Mouse (Mus musculus) hindbrain, embryonic 15.5 days (tissue): ENCODE data around the gene Mtrf1. TPM values are rescaled to one million over a fixed set of nuclear protein-coding genes. Genes with fewer than 3 reads are reported as not detected.
"Not testable (repeated sequence)": the region's sequence is repeated elsewhere in the genome, so short reads cannot be mapped to it uniquely, and the experiment has no call there.

Experiments
- ATAC-seq: fragments of 200-750 bp; cut with Nextera tagmentation; 2 replicates; pipeline ENCODE4 v1.8.0; 2017; ENCODE audit warnings: low read depth, moderate number of reproducible peaks, moderate TSS enrichment; ENCODE audit not compliant: low FRiP score
- H3K27ac ChIP-seq: fragments of 300-500 bp; sonication (generic); replicated peaks from 2 replicates; pipeline ENCODE4 v1.5.1; 2015; ENCODE audit warnings: mild to moderate bottlenecking, inconsistent platforms
- H3K27me3 ChIP-seq: fragments of 300-500 bp; sonication (generic); 2 replicates; pipeline ENCODE4 v1.6.1; 2015; ENCODE audit warnings: control low read depth, inconsistent platforms
- H3K36me3 ChIP-seq: fragments of 300-500 bp; sonication (generic); 2 replicates; pipeline ENCODE4 v1.6.1; 2015; ENCODE audit warnings: control low read depth, inconsistent platforms
- H3K4me1 ChIP-seq: fragments of 300-500 bp; sonication (generic); replicated peaks from 2 replicates; pipeline ENCODE4 v1.6.1; 2015; ENCODE audit warnings: control low read depth, inconsistent platforms
- H3K4me2 ChIP-seq: fragments of 300-500 bp; sonication (generic); 2 replicates; pipeline ENCODE4 v1.6.1; 2015; ENCODE audit warnings: moderate library complexity, mild to moderate bottlenecking, inconsistent platforms
- H3K4me3 ChIP-seq: fragments of 300-500 bp; sonication (generic); 2 replicates; pipeline ENCODE4 v1.5.1; 2015; ENCODE audit warnings: mild to moderate bottlenecking, inconsistent platforms
- H3K9ac ChIP-seq: fragments of 300-500 bp; sonication (generic); 2 replicates; pipeline ENCODE4 v1.6.1; 2015; ENCODE audit warnings: inconsistent platforms
- H3K9me3 ChIP-seq: fragments of 300-500 bp; sonication (generic); 2 replicates; pipeline ENCODE4 v1.6.1; 2016; ENCODE audit warnings: control low read depth, inconsistent platforms
- WGBS: fragments of 180-500 bp; shearing (Covaris S2); methylation state at CpG from one replicate; pipeline ENCODE4 v1.1.7; 2015; 5-methylcytosine and 5-hydroxymethylcytosine counted together
- polyA plus RNA-seq: library from polyadenylated mRNA; unstranded; fragments of >200 nt; fragmentation: Nextera tagmentation; extraction: Ambion mirVana; gene quantifications from 2 replicates; pipeline ENCODE4 v1.2.1, GENCODE M21; 2015

The Mtrf1 gene
- polyA plus RNA-seq, 1 experiment from 2014 or later, result 10.9 TPM

DNA sequence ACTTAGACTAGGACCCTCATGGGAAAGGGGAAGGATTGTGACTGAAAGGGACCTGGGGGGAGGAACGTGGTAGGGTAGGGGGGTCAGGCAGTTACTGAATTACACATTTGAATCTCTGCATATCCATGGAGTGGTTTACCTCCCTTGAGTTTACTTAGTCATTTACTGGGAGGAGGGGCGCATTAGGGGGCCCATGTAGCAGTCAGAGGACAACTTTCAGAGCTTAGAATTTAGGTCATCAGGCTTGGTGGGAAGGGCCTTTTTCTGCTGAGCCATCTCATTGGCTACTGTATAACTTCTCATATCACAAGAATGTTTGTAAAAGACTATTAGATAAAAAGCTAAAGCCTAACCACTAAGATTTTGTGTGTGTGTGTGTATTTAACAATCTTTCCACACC lies 13.1 kb downstream of the Mtrf1 start:
- H3K4me2 ChIP-seq, result no peak overlapping the region
- no peak overlapping the region for H3K27ac ChIP-seq
- peaks cover 9% of the 10 kb centered on the region for H3K36me3 ChIP-seq
- H3K9ac ChIP-seq, result no peak overlapping the region
- no peak overlapping the region for H3K4me3 ChIP-seq
- no peak for ATAC-seq
- no peaks in the 10 kb centered on the region for H3K9me3 ChIP-seq
- no peaks in the 10 kb centered on the region for H3K4me1 ChIP-seq
- H3K27me3 ChIP-seq, result no peaks in the 10 kb centered on the region
- WGBS, result 84% methylated on average over 2 of the region's 2 CpGs

- no peaks in the 10 kb centered on the region for H3K9me3 ChIP-seq
- peaks cover 12% of the 10 kb centered on the region for H3K36me3 ChIP-seq
- H3K4me3 ChIP-seq, result no peak overlapping the region
- H3K27ac ChIP-seq, result no peak overlapping the region
- H3K27me3 ChIP-seq, result no peaks in the 10 kb centered on the region
- no peaks in the 10 kb centered on the region for H3K4me1 ChIP-seq
- no peak for ATAC-seq
- WGBS, result 89% methylated on average over 6 of the region's 6 CpGs
- no peak overlapping the region for H3K9ac ChIP-seq
- no peak overlapping the region for H3K4me2 ChIP-seq
Measured at GRCm38 (mm10) chr14:79413121-79413520, 15.5 kb downstream of the Mtrf1 start.

DNA sequence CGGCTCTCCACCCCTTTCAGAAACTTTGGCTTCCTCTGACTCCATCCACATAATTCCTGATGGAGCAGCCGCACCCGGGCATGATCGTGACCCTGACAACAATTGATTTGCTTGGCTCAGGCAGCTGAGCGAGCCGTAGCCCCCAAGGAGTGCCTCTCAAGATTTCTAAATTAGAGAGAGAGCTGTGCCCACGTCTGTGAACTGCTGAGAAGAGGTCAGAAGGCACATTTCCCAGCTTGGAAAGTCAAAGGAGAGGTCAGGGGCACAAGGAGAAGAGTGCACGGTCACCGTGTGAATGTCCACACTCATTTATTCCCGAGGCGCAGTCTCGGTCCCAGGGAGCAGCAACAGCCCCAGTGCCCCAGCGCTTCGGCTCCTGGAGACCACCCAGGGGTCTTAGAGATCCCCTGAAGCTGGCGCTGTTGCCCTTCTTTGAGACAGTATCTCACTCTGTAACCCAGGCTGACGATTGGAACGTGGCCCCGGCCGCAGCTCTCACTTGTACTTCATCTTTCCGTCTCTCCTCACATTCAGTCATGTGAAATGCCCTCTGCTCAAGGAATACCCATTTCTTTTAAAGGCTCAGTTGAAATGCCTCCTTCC lies 22.6 kb downstream of the Mtrf1 start:
- WGBS, result 21% methylated on average over 20 of the region's 20 CpGs
- Histone ChIP-seq H3K4me2 (peak overlapping the region; percentile 26; the same call in 1 of the 2 replicates), H3K9me3 (no peaks in the 10 kb centered on the region), H3K27me3 (no peaks in the 10 kb centered on the region), H3K4me1 (no peaks in the 10 kb centered on the region), H3K4me3 (no peak overlapping the region), H3K9ac (no peak overlapping the region), H3K36me3 (peaks cover 10% of the 10 kb centered on the region; the same call in 1 of the 2 replicates), H3K27ac (no peak overlapping the region)
- peak; percentile 27; the same call in 1 of the 2 replicates for ATAC-seq

DNA sequence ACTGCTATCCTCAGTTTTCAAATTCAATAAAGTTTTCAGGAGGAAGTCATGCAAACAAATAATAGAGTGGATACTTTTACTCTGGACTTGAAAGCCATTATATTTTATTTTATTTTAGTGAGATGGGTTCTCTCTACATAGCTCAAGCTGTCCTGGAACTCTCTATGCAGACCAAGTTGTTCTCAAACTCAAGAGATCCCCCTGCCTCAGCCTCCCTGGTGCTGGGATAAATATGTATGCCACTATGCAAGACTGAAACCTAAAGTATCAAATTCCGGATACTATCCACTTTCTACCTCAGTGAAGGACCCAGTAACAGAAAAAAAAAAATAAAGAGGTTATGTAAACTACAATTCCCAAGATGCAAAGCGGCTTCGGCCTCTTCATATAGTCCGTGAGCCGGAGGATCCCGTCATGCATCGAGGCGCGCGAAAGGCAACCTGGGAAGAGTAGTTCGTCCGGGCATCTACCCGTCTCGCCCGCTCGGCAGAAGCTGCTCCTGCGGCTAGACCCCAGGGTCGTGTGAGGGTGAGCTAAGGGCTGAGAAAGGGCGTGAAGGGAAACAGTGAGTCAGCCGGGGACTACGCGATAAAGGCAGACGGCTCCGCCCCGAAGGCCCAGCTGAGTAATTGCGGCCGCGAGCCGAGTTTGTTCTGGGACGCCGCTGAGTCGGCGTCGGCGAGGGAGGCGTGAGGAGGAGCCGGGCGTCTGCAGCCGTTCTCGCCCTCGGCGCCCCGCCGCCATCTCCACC lies 28.6 kb downstream of the Mtrf1 start, which contains the start of gene Kbtbd7:
Gene Kbtbd7, plus strand, starts transcription at position 533 of the 751 bp plus-strand sequence.
- Histone ChIP-seq H3K9me3 (no peaks in the 10 kb centered on the region), H3K9ac (peak within 1 kb of the TSS; percentile 63), H3K27ac (peak within 1 kb of the TSS; percentile 87), H3K4me2 (peak within 1 kb of the TSS; percentile 56), H3K36me3 (peaks cover 14% of the 10 kb centered on the region), H3K27me3 (no peaks in the 10 kb centered on the region), H3K4me1 (peaks cover 6% of the 10 kb centered on the region; the same call in 1 of the 2 replicates), H3K4me3 (peak within 1 kb of the TSS; percentile 74)
- ATAC-seq, result peak; percentile 98
- under 1% methylated on average over 44 of the region's 44 CpGs for WGBS

- not testable (repeated sequence) for H3K9me3 ChIP-seq, H3K4me1 ChIP-seq, H3K27me3 ChIP-seq
- H3K27ac ChIP-seq, result peak overlapping the region; percentile 87
- H3K4me3 ChIP-seq, result peak overlapping the region; percentile 74
- peak overlapping the region; percentile 63 for H3K9ac ChIP-seq
- H3K4me2 ChIP-seq, result peak overlapping the region; percentile 56
- 38% methylated on average over 14 of the region's 59 CpGs for WGBS
- peak; percentile 47 for ATAC-seq
- H3K36me3 ChIP-seq, result peaks cover 15% of the 10 kb centered on the region
Measured at GRCm38 (mm10) chr14:79426730-79427365, 29.3 kb downstream of the Mtrf1 start.

- no peak for ATAC-seq
- Histone ChIP-seq H3K4me1 (no peaks in the 10 kb centered on the region), H3K4me2 (no peak overlapping the region), H3K27ac (no peak overlapping the region), H3K4me3 (no peak overlapping the region), H3K9ac (no peak overlapping the region), H3K9me3 (no peaks in the 10 kb centered on the region), H3K27me3 (no peaks in the 10 kb centered on the region), H3K36me3 (0 out of 2 replicates have a peak, but pooled peaks cover 2% of the 10 kb centered on the region)
- WGBS, result 89% methylated on average over 1 of the region's 1 CpGs
Measured at GRCm38 (mm10) chr14:79434068-79434467, 36.5 kb downstream of the Mtrf1 start.

DNA sequence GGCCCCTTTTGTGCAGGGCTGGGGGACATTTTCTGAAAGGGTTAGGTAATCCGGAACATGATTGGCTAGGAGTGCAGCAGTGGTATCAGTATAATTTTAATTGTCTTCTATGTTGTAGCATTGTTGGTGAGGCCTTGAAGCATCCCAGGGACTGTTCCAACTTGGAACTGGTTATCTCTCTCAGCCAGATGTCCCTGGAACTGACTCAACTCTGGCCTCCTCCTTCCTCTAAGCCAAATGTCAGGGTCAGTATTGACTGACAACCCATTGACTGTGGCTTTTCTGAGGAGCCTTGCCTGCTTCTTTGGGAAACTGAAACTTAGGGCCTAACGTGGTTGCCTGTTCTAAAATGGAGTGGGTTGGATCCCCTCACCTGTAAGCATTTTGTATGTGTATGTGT lies 43.1 kb downstream of the Mtrf1 start:
- H3K9ac ChIP-seq, result no peak overlapping the region
- no peak overlapping the region for H3K27ac ChIP-seq
- ATAC-seq, result no peak
- peaks cover 5% of the 10 kb centered on the region; the same call in 1 of the 2 replicates for H3K9me3 ChIP-seq
- H3K27me3 ChIP-seq, result no peaks in the 10 kb centered on the region
- H3K4me3 ChIP-seq, result no peak overlapping the region
- 93% methylated on average over 2 of the region's 2 CpGs for WGBS
- no peak overlapping the region for H3K4me2 ChIP-seq
- no peaks in the 10 kb centered on the region for H3K36me3 ChIP-seq
- H3K4me1 ChIP-seq, result peaks cover 17% of the 10 kb centered on the region

GRCm38 (mm10) chr14:79441441-79441840 lies 43.9 kb downstream of the Mtrf1 start:
- Histone ChIP-seq H3K4me2 (no peak overlapping the region), H3K4me3 (no peak overlapping the region), H3K27me3 (no peaks in the 10 kb centered on the region), H3K36me3 (no peaks in the 10 kb centered on the region), H3K9ac (no peak overlapping the region), H3K27ac (no peak overlapping the region), H3K9me3 (peaks cover 5% of the 10 kb centered on the region; the same call in 1 of the 2 replicates), H3K4me1 (peaks cover 20% of the 10 kb centered on the region)
- 92% methylated on average over 5 of the region's 5 CpGs for WGBS
- no peak for ATAC-seq

- Histone ChIP-seq H3K9me3 (no peaks in the 10 kb centered on the region), H3K9ac (no peak overlapping the region), H3K4me2 (peak overlapping the region; percentile 53), H3K4me3 (no peak overlapping the region; the same call in 1 of the 2 replicates), H3K27ac (peak overlapping the region; percentile 78), H3K4me1 (peaks cover 20% of the 10 kb centered on the region), H3K36me3 (no peaks in the 10 kb centered on the region), H3K27me3 (no peaks in the 10 kb centered on the region)
- WGBS, result 61% methylated on average over 9 of the region's 9 CpGs
- peak; percentile 60; the same call in 1 of the 2 replicates for ATAC-seq
Measured at GRCm38 (mm10) chr14:79444601-79445000, 47.0 kb downstream of the Mtrf1 start.

DNA sequence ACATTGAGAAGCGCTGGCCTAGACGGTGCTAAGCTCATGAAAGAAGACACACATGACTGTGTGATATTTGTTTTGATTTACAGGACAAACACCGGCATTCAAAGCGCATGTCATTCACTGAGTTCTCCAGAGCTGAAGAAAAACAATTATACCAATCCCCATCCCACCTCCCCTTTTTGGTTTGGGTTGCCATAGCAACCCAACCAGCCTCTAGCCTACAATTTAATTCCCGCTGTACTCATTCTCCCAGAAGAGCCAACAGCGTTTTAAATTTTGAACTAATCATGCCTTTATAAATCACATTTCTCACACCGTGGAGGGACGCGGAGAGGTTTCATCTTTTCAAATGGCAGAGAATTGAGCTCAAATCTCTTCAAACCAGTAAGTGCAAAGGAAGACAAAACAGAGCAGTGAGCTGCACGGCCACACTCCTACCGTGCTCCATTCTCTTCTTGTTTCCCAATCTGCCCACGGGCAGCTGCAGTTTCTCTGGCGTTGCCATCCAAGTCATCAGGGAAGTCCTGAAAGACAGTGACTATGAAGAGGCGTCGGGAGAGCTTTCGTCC lies 47.6 kb downstream of the Mtrf1 start:
- no peaks in the 10 kb centered on the region for H3K36me3 ChIP-seq
- peak overlapping the region; percentile 25 for H3K4me3 ChIP-seq
- H3K9ac ChIP-seq, result no peak overlapping the region
- H3K4me1 ChIP-seq, result peaks cover 20% of the 10 kb centered on the region
- peak overlapping the region; percentile 53 for H3K4me2 ChIP-seq
- H3K27me3 ChIP-seq, result no peaks in the 10 kb centered on the region
- peak; percentile 77 for ATAC-seq
- 9% methylated on average over 16 of the region's 16 CpGs for WGBS
- H3K27ac ChIP-seq, result peak overlapping the region; percentile 78
- no peaks in the 10 kb centered on the region for H3K9me3 ChIP-seq

DNA sequence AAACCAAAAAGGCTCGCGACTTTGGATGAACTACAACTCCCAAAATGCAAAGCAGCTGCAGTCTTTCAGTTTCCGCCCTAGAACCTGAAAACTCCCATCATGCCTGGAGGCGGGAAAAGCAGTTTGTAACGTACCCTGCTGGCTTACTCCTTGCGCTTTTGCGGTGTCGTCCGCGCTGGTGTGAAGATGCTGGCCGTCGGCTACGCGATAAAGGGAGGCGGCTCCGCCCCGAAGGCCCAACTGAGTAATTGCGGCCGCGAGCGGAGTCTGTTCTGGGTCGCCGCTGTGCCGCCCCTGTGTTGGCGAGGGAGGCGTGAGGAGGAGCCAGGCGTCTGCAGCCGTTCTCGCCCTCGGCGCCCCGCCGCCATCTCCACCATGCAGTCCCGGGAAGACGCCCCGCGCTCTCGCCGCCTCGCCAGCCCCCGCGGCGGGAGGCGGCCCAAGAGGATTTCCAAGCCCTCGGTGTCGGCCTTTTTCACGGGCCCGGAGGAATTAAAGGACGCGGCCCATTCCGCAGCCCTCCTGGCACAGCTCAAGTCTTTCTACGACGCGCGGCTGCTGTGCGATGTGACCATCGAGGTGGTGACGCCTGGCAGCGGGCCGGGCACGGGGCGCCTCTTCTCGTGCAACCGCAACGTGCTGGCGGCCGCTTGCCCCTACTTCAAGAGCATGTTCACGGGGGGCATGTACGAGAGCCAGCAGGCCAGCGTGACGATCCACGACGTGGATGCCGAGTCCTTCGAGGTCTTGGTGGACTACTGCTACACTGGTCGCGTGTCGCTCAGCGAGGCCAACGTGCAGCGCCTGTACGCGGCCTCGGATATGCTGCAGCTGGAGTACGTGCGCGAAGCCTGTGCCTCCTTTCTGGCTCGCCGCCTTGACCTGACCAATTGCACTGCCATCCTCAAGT lies 54.4 kb downstream of the Mtrf1 start, which contains the start of gene Kbtbd6:
Gene Kbtbd6, plus strand, starts transcription at position 155 of the 910 bp plus-strand sequence.
- Histone ChIP-seq H3K4me3 (peak within 1 kb of the TSS; percentile 63), H3K4me2 (peak within 1 kb of the TSS; percentile 73), H3K9ac (peak within 1 kb of the TSS; percentile 36; the same call in 1 of the 2 replicates)
- not testable (repeated sequence) for H3K9me3 ChIP-seq, H3K36me3 ChIP-seq, H3K4me1 ChIP-seq, H3K27ac ChIP-seq, H3K27me3 ChIP-seq
- WGBS, result 14% methylated on average over 35 of the region's 89 CpGs
- ATAC-seq, result peak; percentile 88
